Mouse (Mus musculus) hindbrain, embryonic 14.5 days (tissue): Measurements from ENCODE around the gene Nek8. TPM values are rescaled to one million over a fixed set of nuclear protein-coding genes. Genes with fewer than 3 reads are reported as not detected.
"Not testable (repeated sequence)": the region's sequence is repeated elsewhere in the genome, so short reads cannot be mapped to it uniquely, and the experiment has no call there.

Experiments
- ATAC-seq: fragments of 200-750 bp; cut with Nextera tagmentation; 2 replicates; pipeline ENCODE4 v1.8.0; 2017; ENCODE audit warnings: moderate number of reproducible peaks, mild to moderate bottlenecking, moderate TSS enrichment, moderate library complexity; ENCODE audit not compliant: low FRiP score
- DNase-seq: peaks from one replicate; pipeline ENCODE4 v3.0.0-alpha.2; 2015; ENCODE audit warnings: low spot score
- H3K27ac ChIP-seq: fragments of 300-500 bp; sonication (generic); 2 replicates; pipeline ENCODE4 v1.5.1; 2014; ENCODE audit warnings: mild to moderate bottlenecking, moderate library complexity
- H3K27me3 ChIP-seq: fragments of 300-500 bp; sonication (generic); 2 replicates; pipeline ENCODE4 v1.6.1; 2014; ENCODE audit warnings: mild to moderate bottlenecking, low read length, mixed read lengths; ENCODE audit not compliant: control insufficient read depth, insufficient read depth
- H3K36me3 ChIP-seq: fragments of 300-500 bp; sonication (generic); replicated peaks from 2 replicates; pipeline ENCODE4 v1.6.1; 2014; ENCODE audit not compliant: control insufficient read depth, insufficient read depth
- H3K4me1 ChIP-seq: fragments of 300-500 bp; sonication (generic); replicated peaks from 2 replicates; pipeline ENCODE4 v1.6.1; 2014; ENCODE audit warnings: antibody characterized with exemption, low read length, mixed read lengths; ENCODE audit not compliant: control insufficient read depth, insufficient read depth
- H3K4me2 ChIP-seq: fragments of 300-500 bp; sonication (generic); replicated peaks from 2 replicates; pipeline ENCODE4 v1.6.1; 2014; ENCODE audit warnings: mild to moderate bottlenecking, moderate library complexity
- H3K4me3 ChIP-seq: fragments of 300-500 bp; sonication (generic); replicated peaks from 2 replicates; pipeline ENCODE4 v1.5.1; 2014; ENCODE audit warnings: mild to moderate bottlenecking, low read length
- H3K9ac ChIP-seq: fragments of 300-500 bp; sonication (generic); 2 replicates; pipeline ENCODE4 v1.6.1; 2014
- H3K9me3 ChIP-seq: fragments of 300-500 bp; sonication (generic); 2 replicates; pipeline ENCODE4 v1.6.1; 2016; ENCODE audit warnings: low read length; ENCODE audit not compliant: control insufficient read depth
- WGBS: fragments of 180-500 bp; shearing (Covaris S2); extraction: QIAGEN DNeasy Blood & Tissue Kit; methylation state at CpG from one replicate; pipeline ENCODE4 v1.1.7; 2014; 5-methylcytosine and 5-hydroxymethylcytosine counted together
- polyA plus RNA-seq: library from polyadenylated mRNA; unstranded; fragments of >200 nt; fragmentation: Nextera tagmentation; extraction: Ambion mirVana; gene quantifications from 2 replicates; pipeline ENCODE4 v1.2.1, GENCODE M21; 2014

Gene Nek8
- polyA plus RNA-seq, 1 experiment from 2014 or later: 6.0 TPM

DNA sequence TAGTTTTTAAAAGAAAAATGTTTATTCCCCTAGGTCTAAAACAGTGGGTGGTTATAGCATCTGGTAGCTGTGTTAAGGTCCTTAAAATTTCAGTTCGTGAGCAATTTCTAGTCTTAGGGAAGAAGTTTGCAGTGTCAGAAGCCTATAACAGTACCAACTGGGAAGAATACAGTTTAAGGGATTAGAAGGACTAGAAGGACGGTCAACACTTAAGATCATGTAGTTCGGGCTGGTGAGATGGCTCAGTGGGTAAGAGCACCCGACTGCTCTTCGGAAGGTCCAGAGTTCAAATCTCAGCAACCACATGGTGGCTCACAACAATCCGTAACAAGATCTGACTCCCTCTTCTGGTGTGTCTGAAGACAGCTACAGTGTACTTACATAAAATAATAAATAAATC is 8.2 kb upstream of the Nek8 start:
- not testable (repeated sequence) for DNase-seq, H3K4me3 ChIP-seq, H3K4me2 ChIP-seq, H3K9me3 ChIP-seq, H3K27me3 ChIP-seq, H3K9ac ChIP-seq, H3K27ac ChIP-seq, ATAC-seq
- peaks cover 20% of the 10 kb centered on the region for H3K4me1 ChIP-seq
- WGBS: 97% methylated on average over 6 of the region's 6 CpGs
- H3K36me3 ChIP-seq: peaks cover 26% of the 10 kb centered on the region

GRCm38 (mm10) chr11:78183884-78184514 is 7.5 kb upstream of the Nek8 start:
- ATAC-seq (no peak), DNase-seq (no peak)
- Histone ChIP-seq H3K27ac (peak overlapping the region; percentile 96), H3K9me3 (no peaks in the 10 kb centered on the region), H3K9ac (peak overlapping the region; percentile 52), H3K36me3 (peaks cover 33% of the 10 kb centered on the region), H3K4me2 (peak overlapping the region; percentile 79), H3K27me3 (no peaks in the 10 kb centered on the region), H3K4me1 (peaks cover 25% of the 10 kb centered on the region), H3K4me3 (peak overlapping the region; percentile 79; the same call in 1 of the 2 replicates)
- 54% methylated on average over 10 of the region's 10 CpGs for WGBS

DNA sequence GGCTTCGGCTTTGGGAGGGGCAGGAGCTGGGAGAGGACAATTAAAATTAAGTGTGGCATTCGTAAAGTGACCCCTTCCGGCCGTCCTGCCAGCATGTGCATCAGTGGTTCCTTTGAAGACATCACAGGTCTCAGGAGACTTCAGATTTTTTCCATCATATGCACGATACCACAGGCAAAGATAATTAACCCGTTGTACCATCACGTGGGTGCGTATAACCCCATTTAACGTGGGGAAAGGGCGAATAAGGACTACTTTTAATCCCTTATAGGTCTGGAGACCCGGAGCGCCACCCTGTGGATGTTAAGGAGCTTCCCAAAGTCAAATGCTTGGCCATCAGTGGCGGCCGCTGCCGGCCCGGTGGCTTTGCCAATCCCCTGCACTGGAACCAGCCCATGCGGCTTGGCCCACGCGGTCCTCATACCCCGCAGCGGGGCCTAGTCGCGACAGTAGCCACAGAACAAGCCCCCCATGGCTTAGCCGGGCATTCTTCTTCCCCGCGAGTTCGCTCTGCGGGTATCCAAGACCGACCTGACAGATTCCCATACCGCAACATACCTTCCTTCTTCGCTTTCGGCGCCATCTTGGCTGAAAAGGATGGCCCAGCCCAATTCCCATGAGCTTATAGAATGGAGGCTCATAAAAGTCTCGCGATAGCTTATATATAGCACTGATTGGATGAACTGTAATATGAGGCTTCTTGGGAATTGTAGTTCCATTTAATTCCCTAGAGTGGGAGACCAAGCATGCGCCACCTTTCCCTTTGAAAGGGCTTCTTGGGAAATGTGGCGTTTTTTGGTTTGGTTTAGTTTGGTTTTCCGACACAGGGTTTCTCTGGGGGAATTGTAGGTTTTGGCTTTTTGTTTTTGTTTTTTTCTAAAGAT is 6.7 kb upstream of the Nek8 start, which contains the start of gene Rpl23a:
Gene Rpl23a, minus strand, starts transcription at position 624 of the 884 bp plus-strand sequence.
- H3K4me1 ChIP-seq: peaks cover 31% of the 10 kb centered on the region
- peaks cover 34% of the 10 kb centered on the region for H3K36me3 ChIP-seq
- H3K27me3 ChIP-seq: no peaks in the 10 kb centered on the region
- peak within 1 kb of the TSS; percentile 96 for H3K27ac ChIP-seq
- DNase-seq: peak; percentile 97
- H3K4me2 ChIP-seq: peak within 1 kb of the TSS; percentile 79
- peak within 1 kb of the TSS; percentile 86 for H3K9ac ChIP-seq
- ATAC-seq: peak; percentile 91
- no peaks in the 10 kb centered on the region for H3K9me3 ChIP-seq
- under 1% methylated on average over 38 of the region's 38 CpGs for WGBS
- H3K4me3 ChIP-seq: peak within 1 kb of the TSS; percentile 79

DNA sequence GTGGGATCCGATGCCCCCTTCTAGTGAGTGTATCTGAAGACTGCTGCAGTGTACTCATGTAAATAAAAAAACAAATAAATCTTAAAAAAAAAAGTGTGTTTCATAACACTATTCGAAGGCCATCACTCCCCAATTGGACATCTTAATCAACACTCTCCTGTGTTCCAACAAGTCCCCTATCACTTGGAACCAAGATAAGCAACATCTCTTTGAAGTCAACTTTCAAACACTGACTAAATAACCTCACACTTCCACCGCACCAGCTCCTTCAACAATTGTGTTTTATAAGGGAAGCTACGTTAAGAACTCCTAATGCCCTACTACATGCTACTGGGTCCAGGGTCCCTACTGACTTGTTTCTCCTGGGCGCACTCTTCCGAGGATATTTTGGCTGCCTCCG is 6.0 kb upstream of the Nek8 start:
- H3K9ac ChIP-seq: peak overlapping the region; percentile 86
- no peaks in the 10 kb centered on the region for H3K9me3 ChIP-seq
- peak overlapping the region; percentile 79 for H3K4me3 ChIP-seq
- H3K4me2 ChIP-seq: peak overlapping the region; percentile 79
- H3K27me3 ChIP-seq: no peaks in the 10 kb centered on the region
- ATAC-seq (no peak), DNase-seq (no peak)
- WGBS: 16% methylated on average over 7 of the region's 7 CpGs
- H3K4me1 ChIP-seq: peaks cover 34% of the 10 kb centered on the region
- H3K27ac ChIP-seq: peak overlapping the region; percentile 96
- peaks cover 34% of the 10 kb centered on the region for H3K36me3 ChIP-seq

- WGBS: 44% methylated on average over 2 of the region's 2 CpGs
- Histone ChIP-seq H3K4me1 (peaks cover 40% of the 10 kb centered on the region), H3K4me3 (peak overlapping the region; percentile 79), H3K27ac (no peak overlapping the region), H3K4me2 (peak overlapping the region; percentile 79), H3K9me3 (no peaks in the 10 kb centered on the region), H3K27me3 (peaks cover 3% of the 10 kb centered on the region; the same call in 1 of the 2 replicates), H3K36me3 (peaks cover 34% of the 10 kb centered on the region), H3K9ac (peak overlapping the region; percentile 86)
- ATAC-seq (no peak), DNase-seq (no peak)
Measured at GRCm38 (mm10) chr11:78181830-78182357, 5.4 kb upstream of the Nek8 start.

- H3K9ac ChIP-seq: no peak overlapping the region
- H3K27me3 ChIP-seq: peaks cover 5% of the 10 kb centered on the region; the same call in 1 of the 2 replicates
- ATAC-seq: no peak
- peaks cover 34% of the 10 kb centered on the region for H3K36me3 ChIP-seq
- DNase-seq: no peak
- no peak overlapping the region for H3K27ac ChIP-seq
- 80% methylated on average over 6 of the region's 6 CpGs for WGBS
- H3K4me3 ChIP-seq: no peak overlapping the region
- peaks cover 42% of the 10 kb centered on the region for H3K4me1 ChIP-seq
- H3K9me3 ChIP-seq: no peaks in the 10 kb centered on the region
- no peak overlapping the region for H3K4me2 ChIP-seq
Measured at GRCm38 (mm10) chr11:78180081-78180761, 3.7 kb upstream of the Nek8 start.

DNA sequence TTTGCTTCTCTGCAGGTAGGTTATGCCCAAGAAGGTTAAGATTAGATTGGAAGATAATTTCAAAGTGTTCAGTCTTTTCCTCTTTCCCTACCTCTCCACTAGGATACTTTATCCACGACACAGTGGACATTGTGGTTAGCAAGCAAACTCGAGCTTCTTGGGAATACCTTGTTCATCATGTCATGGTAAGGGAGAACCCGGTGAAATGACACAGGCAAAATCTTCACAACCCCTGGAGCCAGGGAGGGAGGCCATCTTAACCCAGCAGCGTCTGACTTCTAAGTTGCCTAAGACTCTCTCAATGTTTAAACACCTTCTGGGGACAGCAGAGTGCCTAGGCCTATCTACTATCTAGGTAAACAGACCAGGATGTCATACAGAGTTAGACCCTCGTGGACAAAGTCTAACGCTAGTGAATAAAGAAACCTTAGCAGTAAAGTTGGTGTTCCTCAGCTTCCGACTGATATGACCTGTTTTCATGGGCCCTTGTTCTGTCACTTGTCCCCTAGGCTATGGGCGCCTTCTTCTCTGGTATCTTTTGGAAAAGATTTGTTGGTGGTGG is 3.0 kb upstream of the Nek8 start:
- H3K9ac ChIP-seq: peak overlapping the region; percentile 57; the same call in 1 of the 2 replicates

GRCm38 (mm10) chr11:78178859-78179437 is 2.5 kb upstream of the Nek8 start:
- peak overlapping the region; percentile 57 for H3K9ac ChIP-seq
- H3K4me2 ChIP-seq: peak overlapping the region; percentile 55
- peak overlapping the region; percentile 66 for H3K27ac ChIP-seq
- H3K4me1 ChIP-seq: peaks cover 37% of the 10 kb centered on the region
- peaks cover 5% of the 10 kb centered on the region; the same call in 1 of the 2 replicates for H3K27me3 ChIP-seq
- peaks cover 34% of the 10 kb centered on the region for H3K36me3 ChIP-seq
- ATAC-seq (no peak), DNase-seq (no peak)
- WGBS: 2% methylated on average over 29 of the region's 29 CpGs
- H3K4me3 ChIP-seq: peak overlapping the region; percentile 53
- no peaks in the 10 kb centered on the region for H3K9me3 ChIP-seq

More for the DNA sequence above, 3.0 kb upstream of the Nek8 start:
- Histone ChIP-seq H3K36me3 (peaks cover 34% of the 10 kb centered on the region), H3K9me3 (no peaks in the 10 kb centered on the region), H3K27ac (no peak overlapping the region), H3K4me2 (peak overlapping the region; percentile 55), H3K4me3 (peak overlapping the region; percentile 53), H3K27me3 (peaks cover 5% of the 10 kb centered on the region; the same call in 1 of the 2 replicates), H3K4me1 (peaks cover 42% of the 10 kb centered on the region)
- WGBS: 34% methylated on average over 8 of the region's 8 CpGs
- DNase-seq: no peak
- no peak for ATAC-seq
